Mouse (Mus musculus) kidney, adult 2 months (tissue): Measurements from ENCODE around the gene Mrfap1.

Source experiments
- CTCF ChIP-seq: fragments of 200-500 bp; conservative IDR thresholded peaks from 2 replicates; pipeline ENCODE4 v1.5.1; 2011; ENCODE audit warnings: low read depth, mild to moderate bottlenecking, control low read depth, low read length, moderate library complexity, mixed read lengths; ENCODE audit not compliant: insufficient read depth, insufficient read length
- POLR2A ChIP-seq: fragments of 200-500 bp; IDR thresholded peaks from one replicate; pipeline ENCODE4 v1.6.1; 2011; ENCODE audit warnings: low read depth, low read length, control low read depth

- TF ChIP-seq POLR2A (no peak), CTCF (no peak)
These were observed 29.4 kb downstream of the Mrfap1 start for GRCm38 (mm10) chr5:36766958-36767703.
